Mouse (Mus musculus) lung, adult 10 weeks (tissue): ENCODE data around the gene Bbs2. TPM values are rescaled to one million over a fixed set of nuclear protein-coding genes. Genes with fewer than 3 reads are reported as not detected.

Experiments used
- polyA plus RNA-seq: library from polyadenylated mRNA; stranded (reverse); fragments of 350-450 nt; fragmentation: Illumina TruSeq; extraction: RNeasy Lipid Tissue Mini Kit (QIAGEN cat#74804); gene quantifications from one replicate; pipeline ENCODE4 v1.2.3, GENCODE M21; 2014; ENCODE audit warnings: low read depth, low replicate concordance; ENCODE audit not compliant: insufficient read depth

Gene Bbs2
- polyA plus RNA-seq, result 9.5 TPM

GRCm38 (mm10) chr8:94098081-94098974 lies at the start of gene Bbs2:
Gene Bbs2, minus strand, starts transcription at chr8:94098928.

GRCm38 (mm10) chr8:94136933-94137332 lies 38.2 kb upstream of the Bbs2 start, which contains the start of gene Mt4:
Gene Mt4, plus strand, starts transcription at chr8:94137197.

GRCm38 (mm10) chr8:94036944-94037524 lies 61.7 kb downstream of the Bbs2 start, which contains the start of the genes Nudt21 and Ogfod1:
Gene Nudt21, minus strand, starts transcription at chr8:94037031.
Gene Ogfod1, plus strand, starts transcription at chr8:94037198.

Other genes with a start within 250 kb of the Bbs2 start
- gene Amfr, start 86.1 kb downstream of the Bbs2 start, polyA plus RNA-seq, result 61.3 TPM
- gene Nudt21, start 61.9 kb downstream of the Bbs2 start, polyA plus RNA-seq, result 29.2 TPM
- gene Ogfod1, start 61.7 kb downstream of the Bbs2 start, polyA plus RNA-seq, result 5.1 TPM
- not detected for gene Mt4, start 38.3 kb upstream of the Bbs2 start, polyA plus RNA-seq
- gene Mt3, start 53.7 kb upstream of the Bbs2 start, polyA plus RNA-seq, result 1.7 TPM
- gene Mt2, start 73.7 kb upstream of the Bbs2 start, polyA plus RNA-seq, result 53.1 TPM
- 159 TPM for gene Mt1, start 80.2 kb upstream of the Bbs2 start, polyA plus RNA-seq
- 8.2 TPM for gene Nup93, start 115.6 kb upstream of the Bbs2 start, polyA plus RNA-seq
- not detected for gene Slc12a3, start 230.3 kb upstream of the Bbs2 start, polyA plus RNA-seq